Mouse (Mus musculus): ENCODE measurements at regions not wholly inside any gene's neighbourhood (a gene's known extent, or its start where the extent isn't known, plus 50 kb on each side); places are given as distances from the start of the nearest gene placed in this dataset.

- no peak for DNase-seq (ENCODE audit: low spot score)
Measured at GRCm38 (mm10) chr8:59977024-59977662, 525.9 kb downstream of the Gm10283 start.

GRCm38 (mm10) chr8:59965416-59965815, 537.6 kb downstream of the Gm10283 start:
- no peak for DNase-seq (ENCODE audit: low spot score)

GRCm38 (mm10) chr8:59963234-59963633, 539.8 kb downstream of the Gm10283 start:
- DNase-seq (ENCODE audit: low spot score), result no peak

GRCm38 (mm10) chr8:59953741-59954140, 549.3 kb downstream of the Gm10283 start:
- DNase-seq (ENCODE audit: low spot score), result peak; percentile 6

- no peak for DNase-seq (ENCODE audit: low spot score)
Measured at GRCm38 (mm10) chr8:59906799-59907198, 596.2 kb downstream of the Gm10283 start.
